Mouse (Mus musculus) hindbrain, embryonic 13.5 days (tissue): ENCODE measurements at regions not wholly inside any gene's neighbourhood (a gene's known extent, or its start where the extent isn't known, plus 50 kb on each side); places are given as distances from the start of the nearest gene placed in this dataset.

Experiments
- ATAC-seq: fragments of 200-750 bp; cut with Nextera tagmentation; 2 replicates; pipeline ENCODE4 v1.8.0; 2017; ENCODE audit warnings: moderate TSS enrichment; ENCODE audit not compliant: low FRiP score
- H3K27ac ChIP-seq: fragments of 300-500 bp; sonication (generic); 2 replicates; pipeline ENCODE4 v1.5.1; 2015; ENCODE audit warnings: inconsistent platforms, mild to moderate bottlenecking, moderate library complexity
- H3K27me3 ChIP-seq: fragments of 300-500 bp; sonication (generic); 2 replicates; pipeline ENCODE4 v1.6.1; 2015; ENCODE audit warnings: mild to moderate bottlenecking, inconsistent platforms
- H3K36me3 ChIP-seq: fragments of 300-500 bp; sonication (generic); 2 replicates; pipeline ENCODE4 v1.6.1; 2015; ENCODE audit warnings: mild to moderate bottlenecking, inconsistent platforms
- H3K4me1 ChIP-seq: fragments of 300-500 bp; sonication (generic); replicated peaks from 2 replicates; pipeline ENCODE4 v1.6.1; 2015; ENCODE audit warnings: inconsistent platforms
- H3K4me2 ChIP-seq: fragments of 300-500 bp; sonication (generic); 2 replicates; pipeline ENCODE4 v1.6.1; 2015; ENCODE audit warnings: inconsistent platforms, mild to moderate bottlenecking, moderate library complexity
- H3K4me3 ChIP-seq: fragments of 300-500 bp; sonication (generic); 2 replicates; pipeline ENCODE4 v1.5.1; 2015; ENCODE audit warnings: mild to moderate bottlenecking, inconsistent platforms
- H3K9ac ChIP-seq: fragments of 300-500 bp; sonication (generic); 2 replicates; pipeline ENCODE4 v1.6.1; 2015; ENCODE audit warnings: mild to moderate bottlenecking, inconsistent platforms
- H3K9me3 ChIP-seq: fragments of 300-500 bp; sonication (generic); 2 replicates; pipeline ENCODE4 v1.6.1; 2016; ENCODE audit warnings: inconsistent platforms
- WGBS: fragments of 180-500 bp; shearing (Covaris S2); methylation state at CpG from one replicate; pipeline ENCODE4 v1.1.7; 2015; 5-methylcytosine and 5-hydroxymethylcytosine counted together

- Histone ChIP-seq H3K9ac (no peak overlapping the region), H3K4me3 (no peak overlapping the region), H3K9me3 (no peaks in the 10 kb centered on the region), H3K27me3 (no peaks in the 10 kb centered on the region), H3K4me1 (no peaks in the 10 kb centered on the region), H3K27ac (no peak overlapping the region), H3K36me3 (no peaks in the 10 kb centered on the region), H3K4me2 (no peak overlapping the region)
- 96% methylated on average over 5 of the region's 5 CpGs for WGBS
- ATAC-seq, result no peak
Observed at GRCm38 (mm10) chr10:98231017-98231416, 504.5 kb upstream of the C030005K15Rik start.

GRCm38 (mm10) chr10:98231705-98232235, 505.2 kb upstream of the C030005K15Rik start:
- 62% methylated on average over 4 of the region's 4 CpGs for WGBS
- no peak overlapping the region for H3K4me2 ChIP-seq

GRCm38 (mm10) chr10:98248311-98248710, 521.8 kb upstream of the C030005K15Rik start:
- Histone ChIP-seq H3K4me3 (no peak overlapping the region), H3K4me1 (no peaks in the 10 kb centered on the region), H3K9ac (no peak overlapping the region), H3K27ac (no peak overlapping the region), H3K9me3 (no peaks in the 10 kb centered on the region), H3K27me3 (no peaks in the 10 kb centered on the region), H3K4me2 (no peak overlapping the region), H3K36me3 (no peaks in the 10 kb centered on the region)
- no peak for ATAC-seq
- 96% methylated on average over 1 of the region's 1 CpGs for WGBS

More at GRCm38 (mm10) chr10:98231705-98232235, 505.2 kb upstream of the C030005K15Rik start:
- no peak overlapping the region for H3K9ac ChIP-seq
- H3K27me3 ChIP-seq, result no peaks in the 10 kb centered on the region
- H3K27ac ChIP-seq, result no peak overlapping the region
- no peaks in the 10 kb centered on the region for H3K4me1 ChIP-seq
- ATAC-seq, result no peak
- no peaks in the 10 kb centered on the region for H3K9me3 ChIP-seq
- H3K36me3 ChIP-seq, result no peaks in the 10 kb centered on the region
- H3K4me3 ChIP-seq, result no peak overlapping the region

- Histone ChIP-seq H3K4me3 (no peak overlapping the region), H3K36me3 (no peaks in the 10 kb centered on the region), H3K9me3 (no peaks in the 10 kb centered on the region), H3K4me2 (no peak overlapping the region), H3K27ac (no peak overlapping the region), H3K27me3 (no peaks in the 10 kb centered on the region), H3K4me1 (no peaks in the 10 kb centered on the region), H3K9ac (no peak overlapping the region)
- 68% methylated on average over 4 of the region's 4 CpGs for WGBS
- ATAC-seq, result no peak
Observed at GRCm38 (mm10) chr10:98257980-98258707, 531.6 kb upstream of the C030005K15Rik start.

GRCm38 (mm10) chr10:98259283-98259682, 532.7 kb upstream of the C030005K15Rik start:
- ATAC-seq, result no peak
- Histone ChIP-seq H3K27me3 (no peaks in the 10 kb centered on the region), H3K4me2 (no peak overlapping the region), H3K9me3 (no peaks in the 10 kb centered on the region), H3K4me1 (no peaks in the 10 kb centered on the region), H3K27ac (no peak overlapping the region), H3K4me3 (no peak overlapping the region), H3K36me3 (no peaks in the 10 kb centered on the region), H3K9ac (no peak overlapping the region)
- 67% methylated on average over 4 of the region's 4 CpGs for WGBS

- Histone ChIP-seq H3K9me3 (no peaks in the 10 kb centered on the region), H3K4me3 (no peak overlapping the region), H3K27ac (no peak overlapping the region), H3K9ac (no peak overlapping the region), H3K27me3 (no peaks in the 10 kb centered on the region), H3K36me3 (no peaks in the 10 kb centered on the region), H3K4me1 (no peaks in the 10 kb centered on the region), H3K4me2 (no peak overlapping the region)
- WGBS, result 96% methylated on average over 3 of the region's 3 CpGs
- no peak for ATAC-seq
Observed at GRCm38 (mm10) chr10:98268511-98268910, 542.0 kb upstream of the C030005K15Rik start.

GRCm38 (mm10) chr10:98291617-98292016, 565.1 kb upstream of the C030005K15Rik start:
- H3K4me2 ChIP-seq, result no peak overlapping the region
- no peak overlapping the region for H3K9ac ChIP-seq
- H3K27me3 ChIP-seq, result no peaks in the 10 kb centered on the region
- no peak for ATAC-seq
- 79% methylated on average over 4 of the region's 4 CpGs for WGBS
- H3K36me3 ChIP-seq, result no peaks in the 10 kb centered on the region
- H3K27ac ChIP-seq, result no peak overlapping the region
- H3K4me3 ChIP-seq, result no peak overlapping the region
- H3K9me3 ChIP-seq, result no peaks in the 10 kb centered on the region
- no peaks in the 10 kb centered on the region for H3K4me1 ChIP-seq

- H3K36me3 ChIP-seq, result no peaks in the 10 kb centered on the region
- no peak overlapping the region for H3K4me3 ChIP-seq
- H3K9me3 ChIP-seq, result no peaks in the 10 kb centered on the region
- ATAC-seq, result no peak
- WGBS, result 65% methylated on average over 2 of the region's 2 CpGs
- H3K27me3 ChIP-seq, result no peaks in the 10 kb centered on the region
- no peak overlapping the region for H3K9ac ChIP-seq
- H3K4me2 ChIP-seq, result no peak overlapping the region
- no peaks in the 10 kb centered on the region for H3K4me1 ChIP-seq
- H3K27ac ChIP-seq, result no peak overlapping the region
Observed at GRCm38 (mm10) chr10:98292140-98292539, 565.6 kb upstream of the C030005K15Rik start.

- H3K27ac ChIP-seq, result no peak overlapping the region
- H3K4me1 ChIP-seq, result no peaks in the 10 kb centered on the region
- no peak for ATAC-seq
- no peaks in the 10 kb centered on the region for H3K27me3 ChIP-seq
- no peaks in the 10 kb centered on the region for H3K9me3 ChIP-seq
- no peak overlapping the region for H3K4me3 ChIP-seq
- no peaks in the 10 kb centered on the region for H3K36me3 ChIP-seq
- H3K4me2 ChIP-seq, result no peak overlapping the region
- H3K9ac ChIP-seq, result no peak overlapping the region
- 92% methylated on average over 1 of the region's 1 CpGs for WGBS
Observed at GRCm38 (mm10) chr10:98305667-98306066, 579.1 kb upstream of the C030005K15Rik start.

GRCm38 (mm10) chr10:98309667-98310066, 583.1 kb upstream of the C030005K15Rik start:
- Histone ChIP-seq H3K4me2 (no peak overlapping the region), H3K27ac (no peak overlapping the region), H3K9ac (no peak overlapping the region), H3K9me3 (no peaks in the 10 kb centered on the region), H3K27me3 (no peaks in the 10 kb centered on the region), H3K4me3 (no peak overlapping the region), H3K4me1 (no peaks in the 10 kb centered on the region), H3K36me3 (no peaks in the 10 kb centered on the region)
- no peak for ATAC-seq
- 87% methylated on average over 3 of the region's 3 CpGs for WGBS

- H3K4me2 ChIP-seq, result no peak overlapping the region
- no peak for ATAC-seq
- no peaks in the 10 kb centered on the region for H3K4me1 ChIP-seq
- H3K9me3 ChIP-seq, result no peaks in the 10 kb centered on the region
- H3K27ac ChIP-seq, result no peak overlapping the region
- no peak overlapping the region for H3K9ac ChIP-seq
- no peaks in the 10 kb centered on the region for H3K27me3 ChIP-seq
- no peak overlapping the region for H3K4me3 ChIP-seq
- no peaks in the 10 kb centered on the region for H3K36me3 ChIP-seq
Observed at GRCm38 (mm10) chr10:98311403-98311802, 584.8 kb upstream of the C030005K15Rik start.

GRCm38 (mm10) chr10:98318416-98318815, 591.9 kb upstream of the C030005K15Rik start:
- Histone ChIP-seq H3K27me3 (no peaks in the 10 kb centered on the region), H3K9ac (no peak overlapping the region), H3K4me2 (no peak overlapping the region), H3K4me1 (no peaks in the 10 kb centered on the region), H3K27ac (no peak overlapping the region), H3K9me3 (no peaks in the 10 kb centered on the region), H3K4me3 (no peak overlapping the region), H3K36me3 (no peaks in the 10 kb centered on the region)
- WGBS, result 86% methylated on average over 2 of the region's 2 CpGs
- no peak for ATAC-seq

- ATAC-seq, result no peak
- Histone ChIP-seq H3K4me3 (no peak overlapping the region), H3K9me3 (no peaks in the 10 kb centered on the region), H3K36me3 (no peaks in the 10 kb centered on the region), H3K4me1 (no peaks in the 10 kb centered on the region), H3K27ac (no peak overlapping the region), H3K4me2 (no peak overlapping the region), H3K9ac (no peak overlapping the region), H3K27me3 (no peaks in the 10 kb centered on the region)
- 82% methylated on average over 5 of the region's 5 CpGs for WGBS
Observed at GRCm38 (mm10) chr10:98323846-98324245, 590.4 kb upstream of the Atp2b1 start.
